Mouse (Mus musculus) liver, embryonic 12.5 days (tissue): ENCODE measurements around the gene Hist1h1a. TPM values are rescaled to one million over a fixed set of nuclear protein-coding genes. Genes with fewer than 3 reads are reported as not detected.

Experiments
- ATAC-seq: fragments of 200-750 bp; cut with Nextera tagmentation; 2 replicates; pipeline ENCODE4 v1.8.0; 2017; ENCODE audit warnings: moderate number of reproducible peaks, mild to moderate bottlenecking, moderate library complexity
- H3K27ac ChIP-seq: fragments of 300-500 bp; sonication (generic); 2 replicates; pipeline ENCODE4 v1.5.1; 2016; ENCODE audit warnings: mild to moderate bottlenecking
- H3K27me3 ChIP-seq: fragments of 300-500 bp; sonication (generic); replicated peaks from 2 replicates; pipeline ENCODE4 v1.6.1; 2016; ENCODE audit warnings: mild to moderate bottlenecking, moderate library complexity
- H3K36me3 ChIP-seq: fragments of 300-500 bp; sonication (generic); 2 replicates; pipeline ENCODE4 v1.6.1; 2016; ENCODE audit warnings: mild to moderate bottlenecking, moderate library complexity
- H3K4me1 ChIP-seq: fragments of 300-500 bp; sonication (generic); 2 replicates; pipeline ENCODE4 v1.6.1; 2016
- H3K4me2 ChIP-seq: fragments of 300-500 bp; sonication (generic); 2 replicates; pipeline ENCODE4 v1.6.1; 2016; ENCODE audit warnings: mild to moderate bottlenecking, moderate library complexity
- H3K4me3 ChIP-seq: fragments of 300-500 bp; sonication (generic); 2 replicates; pipeline ENCODE4 v1.5.1; 2016; ENCODE audit warnings: mild to moderate bottlenecking, moderate library complexity
- H3K9ac ChIP-seq: fragments of 300-500 bp; sonication (generic); 2 replicates; pipeline ENCODE4 v1.6.1; 2016; ENCODE audit warnings: mild to moderate bottlenecking, moderate library complexity
- H3K9me3 ChIP-seq: fragments of 300-500 bp; sonication (generic); replicated peaks from 2 replicates; pipeline ENCODE4 v1.6.1; 2016; ENCODE audit warnings: mild to moderate bottlenecking, moderate library complexity
- WGBS: fragments of 180-500 bp; shearing (Covaris S2); methylation state at CpG from one replicate; pipeline ENCODE4 v1.1.7; 2016; ENCODE audit not compliant: insufficient replicate concordance; 5-methylcytosine and 5-hydroxymethylcytosine counted together
- microRNA-seq: library from miRNA; unstranded; fragments of <30 nt; microRNA quantifications from one replicate; pipeline ENCODE4, GENCODE M21; 2017
- polyA plus RNA-seq: library from polyadenylated mRNA; unstranded; fragments of >200 nt; fragmentation: Nextera tagmentation; extraction: Ambion mirVana; gene quantifications from 2 replicates; pipeline ENCODE4 v1.2.1, GENCODE M21; 2016

Hist1h1a gene
- polyA plus RNA-seq, 1 experiment from 2014 or later = 4.9 TPM

DNA sequence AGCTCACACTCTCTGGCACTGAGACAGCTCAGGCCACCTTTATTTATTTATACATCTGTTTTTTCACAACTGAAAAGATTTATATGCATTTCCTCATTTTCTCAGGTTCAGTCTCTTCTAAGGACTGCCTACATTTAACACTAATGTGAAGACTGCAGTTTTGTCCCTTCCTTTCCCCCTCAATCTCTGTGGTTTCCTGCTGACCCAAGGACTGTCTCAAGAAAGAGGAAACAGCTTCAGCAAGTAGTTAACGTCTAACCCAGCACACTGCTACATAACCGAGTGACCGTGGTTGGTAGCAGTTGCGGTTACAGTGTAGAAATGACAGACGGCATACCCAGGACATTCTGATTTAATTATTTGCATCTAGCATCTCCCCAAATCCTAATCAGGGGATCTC, 35.9 kb downstream of the Hist1h1a start:
- 24% methylated on average over 5 of the region's 5 CpGs for WGBS

GRCm38 (mm10) chr13:23804532-23804931, 41.1 kb downstream of the Hist1h1a start:
- ATAC-seq = no peak
- no peaks in the 10 kb centered on the region for H3K27me3 ChIP-seq
- 62% methylated on average over 2 of the region's 2 CpGs for WGBS

More for the DNA sequence above, 35.9 kb downstream of the Hist1h1a start:
- H3K4me2 ChIP-seq = no peak overlapping the region
- no peak overlapping the region for H3K9ac ChIP-seq
- H3K4me1 ChIP-seq = 0 out of 2 replicates have a peak, but pooled peaks cover 4% of the 10 kb centered on the region
- ATAC-seq = no peak
- H3K27ac ChIP-seq = no peak overlapping the region
- no peaks in the 10 kb centered on the region for H3K27me3 ChIP-seq
- H3K9me3 ChIP-seq = no peaks in the 10 kb centered on the region
- H3K36me3 ChIP-seq = no peaks in the 10 kb centered on the region
- H3K4me3 ChIP-seq = no peak overlapping the region

GRCm38 (mm10) chr13:23806422-23807052, 43.1 kb downstream of the Hist1h1a start, which contains the start of gene Slc17a2:
Slc17a2 (plus strand) TSS chr13:23806993.
- no peaks in the 10 kb centered on the region for H3K9me3 ChIP-seq
- no peak within 1 kb of the TSS for H3K27ac ChIP-seq
- 0 out of 2 replicates have a peak, but pooled peaks cover 4% of the 10 kb centered on the region for H3K4me1 ChIP-seq
- no peak within 1 kb of the TSS for H3K4me2 ChIP-seq
- 60% methylated on average over 15 of the region's 15 CpGs for WGBS
- H3K9ac ChIP-seq = no peak within 1 kb of the TSS
- H3K27me3 ChIP-seq = no peaks in the 10 kb centered on the region
- H3K36me3 ChIP-seq = no peaks in the 10 kb centered on the region
- no peak within 1 kb of the TSS for H3K4me3 ChIP-seq
- ATAC-seq = no peak

More at GRCm38 (mm10) chr13:23804532-23804931, 41.1 kb downstream of the Hist1h1a start:
- Histone ChIP-seq H3K9ac (no peak overlapping the region), H3K4me1 (0 out of 2 replicates have a peak, but pooled peaks cover 4% of the 10 kb centered on the region), H3K9me3 (no peaks in the 10 kb centered on the region), H3K4me3 (no peak overlapping the region), H3K36me3 (no peaks in the 10 kb centered on the region), H3K4me2 (no peak overlapping the region), H3K27ac (no peak overlapping the region)

Small RNAs within 50 kb of the gene (microRNA-seq; reads per million reads assigned to microRNA genes)
- gene Gm44314 = not detected
- gene Gm44484 = not detected

Other genes starting within 250 kb of the Hist1h1a start
- 4.4 and 4.7 TPM in 2 replicates for gene Hist1h4h, start 232.6 kb upstream of the Hist1h1a start, polyA plus RNA-seq
- gene Hist1h2af, start 229.8 kb upstream of the Hist1h1a start, polyA plus RNA-seq = 7.8 and 13.9 TPM in 2 replicates
- 12.9 and 16.3 TPM in 2 replicates for gene Hist1h3g, start 228.2 kb upstream of the Hist1h1a start, polyA plus RNA-seq
- gene Hist1h2bh, start 220.3 kb upstream of the Hist1h1a start, polyA plus RNA-seq = 1.4 and 1.5 TPM in 2 replicates
- gene Hist1h3f, start 219.6 kb upstream of the Hist1h1a start, polyA plus RNA-seq = 1.3 and 1.6 TPM in 2 replicates
- 1.1 and 1.6 TPM in 2 replicates for gene Hist1h4f, start 212.0 kb upstream of the Hist1h1a start, polyA plus RNA-seq
- gene Hist1h1d, start 210.4 kb upstream of the Hist1h1a start, polyA plus RNA-seq = 0.89 and 0.93 TPM in 2 replicates
- gene Hist1h3e, start 201.3 kb upstream of the Hist1h1a start, polyA plus RNA-seq = 4.9 and 6.2 TPM in 2 replicates
- gene Hist1h2ae, start 192.4 kb upstream of the Hist1h1a start, polyA plus RNA-seq = 106 and 109 TPM in 2 replicates
- 10.7 and 14.4 TPM in 2 replicates for gene Hist1h2bg, start 192.3 kb upstream of the Hist1h1a start, polyA plus RNA-seq
- gene Hist1h2bf, start 189.5 kb upstream of the Hist1h1a start, polyA plus RNA-seq = 7.1 and 9.9 TPM in 2 replicates
- 1.2 and 3.1 TPM in 2 replicates for gene Hist1h2ad, start 189.3 kb upstream of the Hist1h1a start, polyA plus RNA-seq
- 5.3 and 6.2 TPM in 2 replicates for gene Hist1h3d, start 187.9 kb upstream of the Hist1h1a start, polyA plus RNA-seq
- gene Hist1h4d, start 182.1 kb upstream of the Hist1h1a start, polyA plus RNA-seq = 128 and 134 TPM in 2 replicates
- 2.1 and 2.2 TPM in 2 replicates for gene Hist1h2be, start 142.5 kb upstream of the Hist1h1a start, polyA plus RNA-seq
- 26.5 and 27.9 TPM in 2 replicates for gene Hist1h1e, start 141.1 kb upstream of the Hist1h1a start, polyA plus RNA-seq
- 0.91 and 1.3 TPM in 2 replicates for gene Hist1h2ac, start 79.7 kb upstream of the Hist1h1a start, polyA plus RNA-seq
- 75.3 and 75.6 TPM in 2 replicates for gene Hist1h2bc, start 79.5 kb upstream of the Hist1h1a start, polyA plus RNA-seq
- gene Hist1h1t, start 67.9 kb upstream of the Hist1h1a start, polyA plus RNA-seq = not detected in 2 replicates
- 8.6 and 11.6 TPM in 2 replicates for gene Hist1h4c, start 65.2 kb upstream of the Hist1h1a start, polyA plus RNA-seq
- 4.9 and 5.7 TPM in 2 replicates for gene Hfe, start 52.8 kb upstream of the Hist1h1a start, polyA plus RNA-seq
- 56.9 and 57.2 TPM in 2 replicates for gene Hist1h1c, start 24.9 kb upstream of the Hist1h1a start, polyA plus RNA-seq
- 4.8 and 6.7 TPM in 2 replicates for gene Hist1h3c, start 18.1 kb upstream of the Hist1h1a start, polyA plus RNA-seq
- gene Hist1h2bb, start 16.9 kb upstream of the Hist1h1a start, polyA plus RNA-seq = 4.6 and 5.5 TPM in 2 replicates
- gene Hist1h2ab, start 12.5 kb upstream of the Hist1h1a start, polyA plus RNA-seq = 70.3 TPM in 2 replicates
- 15.2 and 16.6 TPM in 2 replicates for gene Hist1h3b, start 11.4 kb upstream of the Hist1h1a start, polyA plus RNA-seq
- gene Hist1h4b, start 6.7 kb upstream of the Hist1h1a start, polyA plus RNA-seq = 4.5 and 5.7 TPM in 2 replicates
- 0.44 and 0.93 TPM in 2 replicates for gene Hist1h4a, start 2.4 kb upstream of the Hist1h1a start, polyA plus RNA-seq
- 5.5 and 6.8 TPM in 2 replicates for gene Hist1h3a, start 1.3 kb upstream of the Hist1h1a start, polyA plus RNA-seq
- not detected in 2 replicates for gene Trim38, start 6.2 kb downstream of the Hist1h1a start, polyA plus RNA-seq
- 0.35 and 0.43 TPM in 2 replicates for gene Slc17a2, start 43.3 kb downstream of the Hist1h1a start, polyA plus RNA-seq
- 0.72 and 0.79 TPM in 2 replicates for gene Slc17a3, start 75.8 kb downstream of the Hist1h1a start, polyA plus RNA-seq
- gene Slc17a1, start 104.1 kb downstream of the Hist1h1a start, polyA plus RNA-seq = not detected in 2 replicates
- 0.06 TPM in 1 of 2 replicates, not detected in the other for gene Slc17a4, start 151.3 kb downstream of the Hist1h1a start, polyA plus RNA-seq
- gene Hist1h2ba, start 170.5 kb downstream of the Hist1h1a start, polyA plus RNA-seq = not detected in 2 replicates
- gene Hist1h2aa, start 170.8 kb downstream of the Hist1h1a start, polyA plus RNA-seq = not detected in 2 replicates
- not detected in 2 replicates for gene Scgn, start 227.5 kb downstream of the Hist1h1a start, polyA plus RNA-seq